Mouse (Mus musculus) limb, embryonic 14.5 days (tissue): ENCODE results near the gene Eri3. TPM values are rescaled to one million over a fixed set of nuclear protein-coding genes. Genes with fewer than 3 reads are reported as not detected.
A peak's percentile ranks its signal among the peaks of the same experiment; 100 is the strongest.

Source experiments
- ATAC-seq: fragments of 200-750 bp; cut with Nextera tagmentation; 2 replicates; pipeline ENCODE4 v1.8.0; 2017; ENCODE audit warnings: low read depth, moderate number of reproducible peaks, moderate TSS enrichment; ENCODE audit not compliant: low FRiP score
- DNase-seq: peaks from one replicate; pipeline ENCODE4 v3.0.0-alpha.2; 2015; ENCODE audit warnings: low spot score
- H3K27ac ChIP-seq: fragments of 300-500 bp; sonication (generic); replicated peaks from 2 replicates; pipeline ENCODE4 v1.5.1; 2014; ENCODE audit warnings: low read depth, mild to moderate bottlenecking, low read length, moderate library complexity, mixed read lengths
- H3K27me3 ChIP-seq: fragments of 300-500 bp; sonication (generic); 2 replicates; pipeline ENCODE4 v1.6.1; 2014; ENCODE audit warnings: low read length, mixed read lengths; ENCODE audit not compliant: control insufficient read depth, insufficient read depth
- H3K36me3 ChIP-seq: fragments of 300-500 bp; sonication (generic); 2 replicates; pipeline ENCODE4 v1.6.1; 2014; ENCODE audit warnings: mild to moderate bottlenecking, low read length, moderate library complexity, mixed read lengths; ENCODE audit not compliant: control insufficient read depth, insufficient read depth
- H3K4me1 ChIP-seq: fragments of 300-500 bp; sonication (generic); 2 replicates; pipeline ENCODE4 v1.6.1; 2014; ENCODE audit warnings: antibody characterized with exemption, low read length, mixed read lengths; ENCODE audit not compliant: control insufficient read depth, insufficient read depth
- H3K4me2 ChIP-seq: fragments of 300-500 bp; sonication (generic); replicated peaks from 2 replicates; pipeline ENCODE4 v1.6.1; 2014; ENCODE audit warnings: low read depth, mild to moderate bottlenecking, low read length, moderate library complexity; ENCODE audit not compliant: severe bottlenecking
- H3K4me3 ChIP-seq: fragments of 300-500 bp; sonication (generic); replicated peaks from 2 replicates; pipeline ENCODE4 v1.5.1; 2014; ENCODE audit warnings: low read length
- H3K9ac ChIP-seq: fragments of 300-500 bp; sonication (generic); 2 replicates; pipeline ENCODE4 v1.6.1; 2014; ENCODE audit warnings: mild to moderate bottlenecking, low read depth, low read length, moderate library complexity; ENCODE audit not compliant: severe bottlenecking
- H3K9me3 ChIP-seq: fragments of 300-500 bp; sonication (generic); 2 replicates; pipeline ENCODE4 v1.6.1; 2016; ENCODE audit warnings: low read length; ENCODE audit not compliant: control insufficient read depth
- POLR2A ChIP-seq: fragments of 200-500 bp; IDR thresholded peaks from 2 replicates; pipeline ENCODE4 v1.8.0; 2012; ENCODE audit warnings: inconsistent platforms, mild to moderate bottlenecking, moderate library complexity, borderline replicate concordance; ENCODE audit not compliant: insufficient read depth, insufficient read length; ENCODE audit errors: extremely low read depth
- WGBS: fragments of 180-500 bp; shearing (Covaris S2); extraction: QIAGEN DNeasy Blood & Tissue Kit; methylation state at CpG from one replicate; pipeline ENCODE4 v1.1.7; 2014; 5-methylcytosine and 5-hydroxymethylcytosine counted together
- polyA plus RNA-seq, 2 experiments: library from polyadenylated mRNA; depleted of rRNA in 1 of 2; stranded (reverse) in 1 of 2; unstranded in 1 of 2; fragments of >200 nt; fragmentation: Nextera tagmentation in 1 of 2; extraction: Ambion mirVana in 1 of 2; gene quantifications; 2 replicates each; pipeline versions ENCODE4 v1.2.1 to v1.2.3; 2012 to 2014

Eri3 gene
- polyA plus RNA-seq, 2 experiments, result 155 to 190 TPM

DNA sequence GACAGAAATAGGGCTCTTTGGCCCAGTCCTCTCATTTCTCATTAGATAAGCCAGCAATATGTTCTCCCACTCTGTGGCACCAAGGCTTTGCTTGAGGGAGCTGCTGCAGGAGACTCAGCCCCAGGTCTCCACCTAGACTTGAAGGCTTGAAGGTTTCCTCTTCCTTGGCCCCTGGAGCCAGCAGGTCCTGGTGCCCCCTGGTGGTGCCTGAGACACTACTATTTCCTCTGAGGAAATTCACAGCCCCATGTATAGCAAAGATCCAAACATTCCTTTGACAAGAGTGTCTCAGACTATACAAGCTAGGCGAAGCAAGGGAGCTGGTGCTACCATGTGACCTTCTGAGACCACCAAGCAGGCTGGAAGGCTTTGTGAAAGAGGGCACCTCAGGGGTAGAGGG is 22.2 kb upstream of the Eri3 start:
- TF ChIP-seq POLR2A, result no peak
- ATAC-seq (peak; percentile 53; the same call in 1 of the 2 replicates), DNase-seq (peak; percentile 62)
- Histone ChIP-seq H3K27me3 (no peaks in the 10 kb centered on the region), H3K4me1 (peaks cover 3% of the 10 kb centered on the region; the same call in 1 of the 2 replicates), H3K4me3 (no peak overlapping the region), H3K9ac (no peak overlapping the region), H3K4me2 (no peak overlapping the region), H3K27ac (no peak overlapping the region), H3K9me3 (no peaks in the 10 kb centered on the region), H3K36me3 (no peaks in the 10 kb centered on the region)
- WGBS, result 37% methylated on average over 1 of the region's 1 CpGs

DNA sequence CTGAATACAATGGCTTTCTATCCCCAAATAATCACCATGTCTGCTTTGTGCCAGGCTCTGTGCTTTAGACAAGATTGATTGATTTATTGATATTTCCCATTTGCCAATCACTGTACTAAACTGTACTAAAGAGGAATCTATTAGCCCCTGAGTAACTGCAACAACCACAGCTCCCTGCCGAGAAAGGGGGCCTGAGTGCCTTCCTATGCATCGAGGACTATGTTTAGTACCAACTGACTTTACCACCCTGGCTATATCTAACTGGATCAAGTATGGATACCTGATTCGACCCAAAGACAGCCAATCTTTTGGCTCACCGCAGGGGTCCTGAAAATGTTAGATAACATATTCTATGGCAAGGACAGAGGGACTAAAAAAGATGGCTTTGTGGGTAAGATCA is 20.3 kb upstream of the Eri3 start:
- H3K36me3 ChIP-seq, result no peaks in the 10 kb centered on the region
- no peaks in the 10 kb centered on the region for H3K9me3 ChIP-seq
- no peaks in the 10 kb centered on the region for H3K27me3 ChIP-seq
- DNase-seq (no peak), ATAC-seq (no peak)
- no peak overlapping the region for H3K27ac ChIP-seq
- TF ChIP-seq POLR2A, result no peak
- H3K4me3 ChIP-seq, result no peak overlapping the region
- H3K4me1 ChIP-seq, result peaks cover 3% of the 10 kb centered on the region; the same call in 1 of the 2 replicates
- 90% methylated on average over 4 of the region's 4 CpGs for WGBS
- H3K9ac ChIP-seq, result no peak overlapping the region
- H3K4me2 ChIP-seq, result no peak overlapping the region

GRCm38 (mm10) chr4:117535496-117536200 is 14.5 kb upstream of the Eri3 start:
- no peaks in the 10 kb centered on the region for H3K9me3 ChIP-seq
- 69% methylated on average over 9 of the region's 9 CpGs for WGBS

GRCm38 (mm10) chr4:117537002-117537401 is 13.2 kb upstream of the Eri3 start:
- Histone ChIP-seq H3K4me3 (no peak overlapping the region), H3K27ac (no peak overlapping the region), H3K4me1 (no peaks in the 10 kb centered on the region), H3K4me2 (no peak overlapping the region), H3K9me3 (no peaks in the 10 kb centered on the region), H3K27me3 (no peaks in the 10 kb centered on the region), H3K9ac (no peak overlapping the region), H3K36me3 (no peaks in the 10 kb centered on the region)
- DNase-seq, result no peak
- ATAC-seq, result no peak
- no peak for TF ChIP-seq POLR2A
- WGBS, result 87% methylated on average over 7 of the region's 7 CpGs

More at GRCm38 (mm10) chr4:117535496-117536200, 14.5 kb upstream of the Eri3 start:
- TF ChIP-seq POLR2A, result no peak
- Histone ChIP-seq H3K36me3 (no peaks in the 10 kb centered on the region), H3K4me1 (no peaks in the 10 kb centered on the region), H3K9ac (no peak overlapping the region), H3K4me3 (no peak overlapping the region), H3K27me3 (no peaks in the 10 kb centered on the region), H3K4me2 (no peak overlapping the region), H3K27ac (no peak overlapping the region)
- DNase-seq (no peak), ATAC-seq (no peak)

- Histone ChIP-seq H3K4me2 (no peak overlapping the region), H3K4me3 (no peak overlapping the region), H3K36me3 (no peaks in the 10 kb centered on the region), H3K27me3 (no peaks in the 10 kb centered on the region), H3K27ac (no peak overlapping the region), H3K4me1 (no peaks in the 10 kb centered on the region), H3K9me3 (no peaks in the 10 kb centered on the region), H3K9ac (no peak overlapping the region)
- no peak for ATAC-seq
- 60% methylated on average over 8 of the region's 8 CpGs for WGBS
- no peak for DNase-seq
- TF ChIP-seq POLR2A, result no peak
Observed at GRCm38 (mm10) chr4:117539329-117539980, 10.7 kb upstream of the Eri3 start.
